Mouse (Mus musculus) ES-Bruce4 (cell line): Measurements from ENCODE around the gene Csrnp2.

Experiments used
- CTCF ChIP-seq: IDR thresholded peaks from one replicate; pipeline ENCODE4 v1.8.1; 2011; ENCODE audit warnings: low read depth, low read length
- EP300 ChIP-seq: IDR thresholded peaks from 2 replicates; pipeline ENCODE4 v1.6.1; 2011; ENCODE audit warnings: low read depth, low read length; ENCODE audit not compliant: insufficient read depth
- POLR2A ChIP-seq: IDR thresholded peaks from one replicate; pipeline ENCODE4 v1.8.1; 2011; ENCODE audit warnings: low read length; ENCODE audit not compliant: insufficient read depth

- TF ChIP-seq CTCF (no peak), POLR2A (no peak), EP300 (no peak)
These were observed 59.2 kb downstream of the Csrnp2 start for GRCm38 (mm10) chr15:100436112-100436511.
